Mouse (Mus musculus): ENCODE data around the gene Kif23.

DNA sequence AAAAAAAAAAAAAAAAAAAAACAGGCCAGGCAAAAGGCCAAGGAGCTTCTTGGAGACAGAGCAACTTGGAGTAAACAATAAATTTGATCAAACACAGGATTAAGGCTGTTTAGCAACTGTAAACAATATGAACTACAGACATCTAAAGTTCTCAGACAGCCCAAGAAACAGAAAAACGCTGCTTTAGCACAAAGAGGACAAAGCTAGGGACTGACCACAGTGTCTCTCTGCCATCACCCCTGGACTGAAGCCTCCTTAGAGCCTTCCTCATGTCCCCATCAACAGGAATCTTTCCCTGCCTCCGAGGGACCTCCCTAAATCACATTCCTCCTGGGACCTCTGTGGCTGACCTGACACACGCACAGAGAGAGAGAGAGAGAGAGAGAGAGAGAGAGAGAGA, 44.2 kb upstream of the Kif23 start:
- TF ChIP-seq POLR2A (IDR thresholded peaks at IDR 0.05; ENCODE audit: insufficient read depth, low read depth, low read length) (no peak), CTCF (IDR thresholded peaks at IDR 0.05; ENCODE audit: insufficient read depth, low read depth, low read length) (no peak)
